Mouse (Mus musculus): ENCODE results near the gene Apbb1ip. TPM values are rescaled to one million over a fixed set of nuclear protein-coding genes. Genes with fewer than 3 reads are reported as not detected.
"Not testable (repeated sequence)": the region's sequence is repeated elsewhere in the genome, so short reads cannot be mapped to it uniquely, and the experiment has no call there.

Gene Apbb1ip
- polyA plus RNA-seq, 1 experiment = 45.2 TPM

DNA sequence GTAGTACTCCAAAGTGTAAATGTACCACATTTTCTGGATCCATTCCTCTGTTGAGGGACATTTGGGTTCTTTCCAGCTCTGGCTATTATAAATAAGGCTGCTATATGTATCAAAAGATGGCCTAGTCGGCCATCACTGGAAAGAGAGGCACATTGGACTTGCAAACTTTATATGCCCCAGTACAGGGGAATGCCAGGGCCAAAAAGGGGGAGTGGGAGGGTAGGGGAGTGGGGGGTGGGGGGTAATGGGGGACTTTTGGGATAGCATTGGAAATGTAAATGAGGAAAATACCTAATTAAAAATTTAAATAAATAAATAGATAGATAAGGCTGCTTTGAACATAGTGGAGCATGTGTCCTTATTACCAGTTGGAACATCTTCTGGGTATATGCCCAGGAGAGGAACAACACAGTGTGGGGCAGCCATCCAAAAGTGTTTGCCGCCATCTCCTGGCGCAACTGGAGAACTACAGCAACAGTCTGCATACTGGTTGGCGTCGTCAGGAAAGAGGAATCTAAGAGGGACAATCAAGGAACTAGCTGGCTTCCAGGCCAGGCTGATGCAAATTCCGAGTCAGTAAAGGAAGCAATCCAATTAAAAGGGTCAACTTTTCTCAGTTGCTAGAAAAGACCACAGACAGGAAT is 90.6 kb downstream of the Apbb1ip start:
- peak; percentile 62 for DNase-seq
- TF ChIP-seq CTCF (IDR thresholded peaks at IDR 0.05; ENCODE audit: borderline replicate concordance, control insufficient read depth, extremely low read depth, insufficient read depth, low read length, poor library complexity) = peak; percentile 56; the same call in 1 of the 2 replicates
- H3K4me3 ChIP-seq (ENCODE audit: control insufficient read depth, insufficient read depth, low read length); H3K4me1 ChIP-seq (replicated peaks; ENCODE audit: control insufficient read depth, insufficient read depth, low read length); H3K27me3 ChIP-seq (ENCODE audit: control insufficient read depth, insufficient read depth, low read length); H3K27ac ChIP-seq (ENCODE audit: control insufficient read depth, insufficient read depth, low read length): not testable (repeated sequence)
- 18% methylated on average over 6 of the region's 6 CpGs for WGBS
- H3K36me3 ChIP-seq (ENCODE audit: control insufficient read depth, insufficient read depth, low read length) = peaks cover 33% of the 10 kb centered on the region

DNA sequence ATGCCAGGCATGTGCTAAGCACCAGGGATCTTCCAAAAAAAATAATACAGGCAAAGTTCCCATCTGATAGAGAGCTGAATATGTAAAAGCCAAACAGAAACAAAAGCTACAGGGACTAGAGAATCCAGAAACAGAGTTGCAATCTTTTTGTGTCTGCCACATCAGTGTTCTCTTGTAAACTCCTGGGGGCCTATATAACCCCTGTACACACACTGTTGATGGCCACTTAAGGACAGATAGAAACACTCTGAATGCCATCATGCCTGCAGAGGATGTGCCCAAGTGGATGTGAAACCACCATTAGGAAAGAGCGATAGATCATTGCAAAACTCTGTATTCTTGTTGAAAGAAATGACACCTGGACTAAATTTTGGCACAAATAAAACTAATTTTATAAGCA is 91.9 kb downstream of the Apbb1ip start:
- TF ChIP-seq POLR2A (IDR thresholded peaks at IDR 0.05; ENCODE audit: control insufficient read depth, extremely low read depth, insufficient read depth, low read length, poor library complexity) (no peak), CTCF (IDR thresholded peaks at IDR 0.05; ENCODE audit: borderline replicate concordance, control insufficient read depth, extremely low read depth, insufficient read depth, low read length, poor library complexity) (no peak)
- Histone ChIP-seq H3K4me3 (ENCODE audit: control insufficient read depth, insufficient read depth, low read length) (no peak overlapping the region), H3K36me3 (ENCODE audit: control insufficient read depth, insufficient read depth, low read length) (peaks cover 32% of the 10 kb centered on the region), H3K27ac (ENCODE audit: control insufficient read depth, insufficient read depth, low read length) (no peak overlapping the region), H3K27me3 (ENCODE audit: control insufficient read depth, insufficient read depth, low read length) (no peaks in the 10 kb centered on the region), H3K4me1 (replicated peaks; ENCODE audit: control insufficient read depth, insufficient read depth, low read length) (no peaks in the 10 kb centered on the region)
- no peak for DNase-seq
- WGBS = 100% methylated on average over 1 of the region's 1 CpGs

DNA sequence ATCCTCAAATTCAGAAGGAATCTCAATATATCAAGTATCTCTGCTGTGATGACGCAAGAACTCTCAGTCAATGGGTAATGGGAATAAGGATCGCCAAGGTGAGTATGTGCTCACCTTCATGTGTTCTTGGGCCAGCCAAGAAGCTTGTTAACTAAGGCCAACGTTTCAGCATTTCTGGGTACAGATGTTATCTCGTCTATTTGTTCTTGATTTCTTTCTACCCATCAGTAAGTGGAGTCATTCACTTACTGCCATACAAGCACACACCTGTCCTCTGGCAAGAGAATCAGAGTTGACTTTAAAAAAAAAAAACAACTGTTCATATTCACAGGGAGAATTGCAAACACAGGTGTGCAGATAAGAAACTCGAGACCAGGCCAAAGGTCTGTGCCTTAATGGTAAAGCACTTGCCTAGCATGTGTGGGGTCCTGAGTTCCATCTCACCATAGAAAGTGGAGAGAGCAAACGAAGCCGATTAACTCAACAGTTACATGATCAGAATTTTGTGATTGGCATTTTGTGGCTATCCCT is 93.1 kb downstream of the Apbb1ip start:
- H3K4me3 ChIP-seq (ENCODE audit: control insufficient read depth, insufficient read depth, low read length) = no peak overlapping the region
- H3K27me3 ChIP-seq (ENCODE audit: control insufficient read depth, insufficient read depth, low read length) = no peaks in the 10 kb centered on the region
- 91% methylated on average over 7 of the region's 7 CpGs for WGBS
- no peaks in the 10 kb centered on the region for H3K4me1 ChIP-seq (replicated peaks; ENCODE audit: control insufficient read depth, insufficient read depth, low read length)
- peaks cover 44% of the 10 kb centered on the region for H3K36me3 ChIP-seq (ENCODE audit: control insufficient read depth, insufficient read depth, low read length)
- TF ChIP-seq CTCF (IDR thresholded peaks at IDR 0.05; ENCODE audit: borderline replicate concordance, control insufficient read depth, extremely low read depth, insufficient read depth, low read length, poor library complexity) (no peak), POLR2A (IDR thresholded peaks at IDR 0.05; ENCODE audit: control insufficient read depth, extremely low read depth, insufficient read depth, low read length, poor library complexity) (no peak)
- no peak overlapping the region for H3K27ac ChIP-seq (ENCODE audit: control insufficient read depth, insufficient read depth, low read length)
- DNase-seq = no peak

DNA sequence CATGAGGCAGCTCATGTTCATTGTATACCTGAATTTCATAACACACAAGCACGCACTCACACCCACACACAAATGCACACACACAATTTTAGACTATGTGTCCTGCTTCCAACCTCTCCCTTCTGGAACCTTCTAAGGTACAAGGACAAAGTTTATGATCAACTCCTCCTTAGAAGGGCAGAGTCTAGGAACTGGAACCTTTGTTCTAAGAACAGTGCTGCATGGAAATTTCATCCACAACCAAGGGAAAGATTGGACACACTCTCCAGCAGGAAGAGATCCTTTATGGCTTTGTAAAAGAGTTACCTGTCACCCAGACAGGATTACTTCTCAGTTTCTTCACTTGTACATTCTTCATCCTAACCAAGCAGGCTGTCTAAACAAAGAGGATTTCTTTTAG is 99.3 kb downstream of the Apbb1ip start:
- DNase-seq = no peak
- Histone ChIP-seq H3K4me3 (ENCODE audit: control insufficient read depth, insufficient read depth, low read length) (no peak overlapping the region), H3K27ac (ENCODE audit: control insufficient read depth, insufficient read depth, low read length) (no peak overlapping the region), H3K36me3 (ENCODE audit: control insufficient read depth, insufficient read depth, low read length) (peaks cover 65% of the 10 kb centered on the region), H3K4me1 (replicated peaks; ENCODE audit: control insufficient read depth, insufficient read depth, low read length) (no peaks in the 10 kb centered on the region), H3K27me3 (ENCODE audit: control insufficient read depth, insufficient read depth, low read length) (no peaks in the 10 kb centered on the region)
- no peak for TF ChIP-seq POLR2A (IDR thresholded peaks at IDR 0.05; ENCODE audit: control insufficient read depth, extremely low read depth, insufficient read depth, low read length, poor library complexity)
- no peak for TF ChIP-seq CTCF (IDR thresholded peaks at IDR 0.05; ENCODE audit: borderline replicate concordance, control insufficient read depth, extremely low read depth, insufficient read depth, low read length, poor library complexity)
- 100% methylated on average over 1 of the region's 1 CpGs for WGBS

DNA sequence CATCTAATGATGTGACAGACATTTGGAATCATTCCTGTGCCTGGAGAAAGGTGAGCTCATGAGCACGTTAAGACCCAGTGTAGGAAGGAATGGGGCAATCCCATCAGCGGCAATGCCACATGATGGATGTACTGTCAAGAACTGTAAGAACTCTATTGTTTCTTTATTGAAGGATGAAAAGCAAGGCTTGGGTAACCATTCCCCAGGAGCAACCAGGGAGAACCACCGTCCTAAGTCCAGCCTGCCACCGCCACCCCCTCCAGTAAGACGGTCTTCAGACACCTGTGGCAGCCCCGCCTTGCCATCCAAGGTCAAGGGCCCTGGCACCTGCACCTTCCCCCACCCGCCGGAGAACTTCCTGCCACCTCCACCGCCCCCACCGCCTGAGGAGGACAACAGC is 100.7 kb downstream of the Apbb1ip start:
- TF ChIP-seq POLR2A (IDR thresholded peaks at IDR 0.05; ENCODE audit: control insufficient read depth, extremely low read depth, insufficient read depth, low read length, poor library complexity) (no peak), CTCF (IDR thresholded peaks at IDR 0.05; ENCODE audit: borderline replicate concordance, control insufficient read depth, extremely low read depth, insufficient read depth, low read length, poor library complexity) (no peak)
- peak; percentile 4 for DNase-seq
- Histone ChIP-seq H3K4me3 (ENCODE audit: control insufficient read depth, insufficient read depth, low read length) (no peak overlapping the region), H3K27me3 (ENCODE audit: control insufficient read depth, insufficient read depth, low read length) (no peaks in the 10 kb centered on the region), H3K27ac (ENCODE audit: control insufficient read depth, insufficient read depth, low read length) (no peak overlapping the region), H3K4me1 (replicated peaks; ENCODE audit: control insufficient read depth, insufficient read depth, low read length) (no peaks in the 10 kb centered on the region), H3K36me3 (ENCODE audit: control insufficient read depth, insufficient read depth, low read length) (peaks cover 52% of the 10 kb centered on the region)
- WGBS = 96% methylated on average over 10 of the region's 10 CpGs

DNA sequence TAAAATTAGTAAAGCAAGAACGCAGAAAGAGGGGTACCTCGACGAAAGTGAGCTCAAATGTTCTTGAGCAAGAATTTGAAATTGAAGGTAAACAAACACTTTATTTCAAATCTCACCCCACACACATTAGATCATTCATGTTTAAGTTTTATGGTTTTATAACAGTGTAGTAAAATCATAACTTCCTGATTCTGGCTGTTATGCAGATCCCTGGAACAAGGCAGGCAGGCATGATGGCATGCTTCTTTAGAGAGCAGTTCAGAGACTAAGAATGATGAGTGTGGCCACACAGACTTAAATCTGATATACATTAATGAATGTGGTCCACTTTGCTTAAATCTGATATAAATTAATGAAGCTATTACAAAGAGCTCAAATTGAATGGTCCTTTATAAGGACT is 102.7 kb downstream of the Apbb1ip start:
- no peak overlapping the region for H3K4me3 ChIP-seq (ENCODE audit: control insufficient read depth, insufficient read depth, low read length)
- 99% methylated on average over 3 of the region's 3 CpGs for WGBS
- TF ChIP-seq CTCF (IDR thresholded peaks at IDR 0.05; ENCODE audit: borderline replicate concordance, control insufficient read depth, extremely low read depth, insufficient read depth, low read length, poor library complexity) (no peak), POLR2A (IDR thresholded peaks at IDR 0.05; ENCODE audit: control insufficient read depth, extremely low read depth, insufficient read depth, low read length, poor library complexity) (no peak)
- H3K27ac ChIP-seq (ENCODE audit: control insufficient read depth, insufficient read depth, low read length) = no peak overlapping the region
- no peak for DNase-seq
- H3K27me3 ChIP-seq (ENCODE audit: control insufficient read depth, insufficient read depth, low read length) = no peaks in the 10 kb centered on the region
- H3K36me3 ChIP-seq (ENCODE audit: control insufficient read depth, insufficient read depth, low read length) = peaks cover 42% of the 10 kb centered on the region
- H3K4me1 ChIP-seq (replicated peaks; ENCODE audit: control insufficient read depth, insufficient read depth, low read length) = no peaks in the 10 kb centered on the region

DNA sequence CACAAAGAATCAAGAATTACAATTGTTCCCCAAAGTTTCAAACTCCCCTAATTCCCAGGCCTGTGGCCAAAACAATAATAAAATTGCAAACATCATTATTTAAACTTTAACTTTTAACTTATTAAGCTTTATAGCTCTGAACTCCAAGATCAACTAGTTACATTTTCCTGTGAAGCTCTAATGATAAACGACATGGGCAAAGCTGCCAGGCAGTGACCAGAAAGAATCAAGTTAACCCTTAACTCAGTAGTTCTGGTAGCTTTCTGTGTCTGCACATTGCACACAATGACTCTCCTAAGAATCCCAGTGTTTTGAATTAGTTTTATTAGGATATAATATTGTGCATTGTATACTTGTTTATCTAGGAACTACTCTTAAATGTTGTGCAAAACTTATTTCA is 104.9 kb downstream of the Apbb1ip start:
- H3K36me3 ChIP-seq (ENCODE audit: control insufficient read depth, insufficient read depth, low read length) = peaks cover 21% of the 10 kb centered on the region
- 31% methylated on average over 1 of the region's 1 CpGs for WGBS
- H3K4me1 ChIP-seq (replicated peaks; ENCODE audit: control insufficient read depth, insufficient read depth, low read length) = no peaks in the 10 kb centered on the region
- no peak for DNase-seq
- H3K4me3 ChIP-seq (ENCODE audit: control insufficient read depth, insufficient read depth, low read length) = no peak overlapping the region
- H3K27me3 ChIP-seq (ENCODE audit: control insufficient read depth, insufficient read depth, low read length) = no peaks in the 10 kb centered on the region
- TF ChIP-seq POLR2A (IDR thresholded peaks at IDR 0.05; ENCODE audit: control insufficient read depth, extremely low read depth, insufficient read depth, low read length, poor library complexity) (no peak), CTCF (IDR thresholded peaks at IDR 0.05; ENCODE audit: borderline replicate concordance, control insufficient read depth, extremely low read depth, insufficient read depth, low read length, poor library complexity) (no peak)
- H3K27ac ChIP-seq (ENCODE audit: control insufficient read depth, insufficient read depth, low read length) = no peak overlapping the region

DNA sequence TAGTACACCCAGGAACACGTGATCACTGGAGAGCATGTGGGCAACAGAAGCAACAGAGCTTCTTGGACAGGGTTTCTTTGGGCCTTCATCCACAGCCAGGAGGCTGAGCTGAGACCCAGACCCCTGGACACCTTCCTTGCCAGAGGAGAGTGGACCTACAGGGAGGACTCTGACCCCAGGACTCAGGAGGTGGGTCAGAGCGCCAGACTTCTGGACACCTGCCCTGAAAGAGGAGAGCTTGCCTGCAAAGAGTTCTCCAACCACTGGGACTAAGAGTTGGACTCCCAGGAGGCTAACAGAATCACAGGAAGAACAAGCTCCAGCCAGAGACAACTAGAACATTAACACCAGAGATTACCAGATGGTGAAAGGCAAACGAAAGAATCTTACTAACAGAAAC is 106.8 kb downstream of the Apbb1ip start:
- not testable (repeated sequence) for H3K36me3 ChIP-seq (ENCODE audit: control insufficient read depth, insufficient read depth, low read length); H3K4me3 ChIP-seq (ENCODE audit: control insufficient read depth, insufficient read depth, low read length); H3K27me3 ChIP-seq (ENCODE audit: control insufficient read depth, insufficient read depth, low read length); H3K4me1 ChIP-seq (replicated peaks; ENCODE audit: control insufficient read depth, insufficient read depth, low read length); H3K27ac ChIP-seq (ENCODE audit: control insufficient read depth, insufficient read depth, low read length); DNase-seq
- WGBS = 96% methylated on average over 3 of the region's 3 CpGs
